ENCODE assay signal across 15 mouse cellular contexts in genomic region chr11:118671958-118672357, GRCm38 (mm10).
"Had no signal": no experiment of that assay in that cellular context is flagged by ENCODE, and none has a peak within 500 bp of the region (broad histone marks: within the 10 kb centered on the region; RNA-seq: fewer than 3 reads in every experiment).

No protein-coding gene starts in this region.

- H3K4me3 ChIP-seq: left cerebral cortex, adult 2 months; liver, embryonic 13.5 days; lung, embryonic 15.5 days; midbrain, embryonic 15.5 days; myocyte; neural tube, embryonic 13.5 days; stomach, embryonic 15.5 days had no signal

- H3K4me1 ChIP-seq: liver, embryonic 13.5 days; lung, embryonic 15.5 days; stomach, embryonic 15.5 days had no signal

- DNase-seq: kidney, postnatal 10 days; layer of hippocampus, postnatal 36 days; liver, embryonic 13.5 days; lung, postnatal 14 days; retina, postnatal 1 day; right cerebral cortex, postnatal 25 days; spleen, adult 18-20 months; thymus, postnatal 25 days had no signal

- H3K4me2 ChIP-seq: liver, embryonic 13.5 days; lung, embryonic 15.5 days; midbrain, embryonic 15.5 days; neural tube, embryonic 13.5 days; stomach, embryonic 15.5 days had no signal

- H3K9me3 ChIP-seq: liver, embryonic 13.5 days; lung, embryonic 15.5 days; midbrain, embryonic 15.5 days; neural tube, embryonic 13.5 days; stomach, embryonic 15.5 days had no signal

- H3K36me3 ChIP-seq: liver, embryonic 13.5 days; lung, embryonic 15.5 days; midbrain, embryonic 15.5 days; neural tube, embryonic 13.5 days; stomach, embryonic 15.5 days had no signal

- H3K27ac ChIP-seq: left cerebral cortex, adult 2 months; liver, embryonic 13.5 days; lung, embryonic 15.5 days; macrophage; midbrain, embryonic 15.5 days; stomach, embryonic 15.5 days had no signal

- H3K27me3 ChIP-seq: liver, embryonic 13.5 days; lung, embryonic 15.5 days; midbrain, embryonic 15.5 days; neural tube, embryonic 13.5 days; stomach, embryonic 15.5 days had no signal

- H3K9ac ChIP-seq: liver, embryonic 13.5 days; lung, embryonic 15.5 days; midbrain, embryonic 15.5 days; neural tube, embryonic 13.5 days; stomach, embryonic 15.5 days had no signal
